Mouse (Mus musculus) kidney, adult 2 months (tissue): Measurements from ENCODE around the gene Gm3646. TPM values are rescaled to one million over a fixed set of nuclear protein-coding genes. Genes with fewer than 3 reads are reported as not detected.

Experiments
- DNase-seq: peaks from one replicate; pipeline ENCODE4 v3.0.0; 2021
- H3K27ac ChIP-seq: fragments of 200-500 bp; 2 replicates; pipeline ENCODE4 v1.5.1; 2012; ENCODE audit warnings: low read depth, low read length, control low read depth, inconsistent platforms; ENCODE audit not compliant: insufficient read depth
- H3K27me3 ChIP-seq: fragments of 200-500 bp; replicated peaks from 2 replicates; pipeline ENCODE4 v1.6.1; 2012; ENCODE audit warnings: mild to moderate bottlenecking, moderate library complexity, low read length, inconsistent platforms; ENCODE audit not compliant: control insufficient read depth, insufficient read depth
- H3K36me3 ChIP-seq: fragments of 200-500 bp; 2 replicates; pipeline ENCODE4 v1.6.1; 2012; ENCODE audit warnings: mild to moderate bottlenecking, moderate library complexity, low read length, inconsistent platforms; ENCODE audit not compliant: control insufficient read depth, insufficient read depth
- H3K4me1 ChIP-seq: fragments of 200-500 bp; 2 replicates; pipeline ENCODE4 v1.6.1; 2011; ENCODE audit warnings: low read length; ENCODE audit not compliant: control insufficient read depth, insufficient read depth
- H3K4me3 ChIP-seq: fragments of 200-500 bp; 2 replicates; pipeline ENCODE4 v1.5.1; 2011; ENCODE audit warnings: mild to moderate bottlenecking, low read depth, low read length, control low read depth; ENCODE audit not compliant: insufficient read depth
- CTCF ChIP-seq: fragments of 200-500 bp; conservative IDR thresholded peaks from 2 replicates; pipeline ENCODE4 v1.5.1; 2011; ENCODE audit warnings: low read depth, mild to moderate bottlenecking, control low read depth, low read length, moderate library complexity, mixed read lengths; ENCODE audit not compliant: insufficient read depth, insufficient read length
- POLR2A ChIP-seq: fragments of 200-500 bp; IDR thresholded peaks from one replicate; pipeline ENCODE4 v1.6.1; 2011; ENCODE audit warnings: low read depth, low read length, control low read depth
- WGBS: fragments of 180-500 bp; shearing (Covaris S2); methylation state at CpG from one replicate; pipeline ENCODE4 v1.1.7; 2018; 5-methylcytosine and 5-hydroxymethylcytosine counted together
- polyA plus RNA-seq: library from polyadenylated mRNA; depleted of rRNA; stranded (reverse); fragments of >200 nt; gene quantifications from 2 replicates; pipeline ENCODE4 v1.2.3, GENCODE M21; 2012; rRNA removed

Gm3646 gene
- polyA plus RNA-seq, 1 experiment = not detected

DNA sequence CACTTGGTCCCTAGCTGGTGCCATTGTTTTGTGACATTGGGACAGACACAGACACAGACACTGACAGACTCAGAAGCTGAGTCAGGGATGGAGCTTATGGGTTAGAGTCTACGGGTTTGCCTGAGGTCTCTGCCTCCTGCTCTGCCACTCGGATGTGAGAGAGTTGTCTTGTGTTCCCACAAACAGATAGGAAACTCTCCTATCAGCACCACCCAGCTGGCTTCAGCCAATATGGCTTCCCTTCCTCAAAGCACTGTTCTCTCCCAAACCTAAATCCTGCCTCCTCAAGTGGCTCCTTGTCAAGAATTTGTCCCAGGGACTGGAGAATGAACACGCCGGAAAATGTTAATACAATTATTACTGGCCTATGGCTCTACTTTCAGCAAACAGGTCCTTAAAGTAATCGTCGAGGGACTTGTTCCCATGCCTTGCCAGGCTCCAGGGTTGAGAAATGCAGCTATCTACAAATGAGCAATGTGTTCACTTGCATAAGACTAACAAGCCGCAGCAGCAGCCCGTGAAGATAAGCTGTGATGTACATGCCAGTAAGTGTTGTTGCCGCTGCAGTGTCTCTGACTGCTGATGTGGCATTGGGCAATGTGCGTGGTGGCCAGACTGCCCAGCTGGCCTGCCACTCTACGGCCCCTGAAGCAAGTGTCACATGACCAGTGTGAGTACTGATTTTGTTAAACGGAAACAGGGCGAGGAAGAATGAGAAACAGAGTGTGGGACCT is 50.7 kb downstream of the Gm3646 start:
- no peak for TF ChIP-seq POLR2A
- TF ChIP-seq CTCF = no peak
- H3K4me1 ChIP-seq = no peaks in the 10 kb centered on the region
- no peak for DNase-seq
- no peaks in the 10 kb centered on the region for H3K27me3 ChIP-seq
- H3K4me3 ChIP-seq = no peak overlapping the region
- no peak overlapping the region for H3K27ac ChIP-seq
- no peaks in the 10 kb centered on the region for H3K36me3 ChIP-seq
- WGBS = 72% methylated on average over 13 of the region's 13 CpGs

Other genes with a start within 250 kb of the Gm3646 start
- 30.3 and 33.7 TPM in 2 replicates for gene Rnf149, start 227.9 kb downstream of the Gm3646 start, polyA plus RNA-seq
- gene Creg2, start 153.9 kb downstream of the Gm3646 start, polyA plus RNA-seq = 0.04 and 0.09 TPM in 2 replicates
- not detected in 2 replicates for gene Rfx8, start 84.3 kb downstream of the Gm3646 start, polyA plus RNA-seq
- 28.3 and 29.2 TPM in 2 replicates for gene Map4k4, start 95.6 kb upstream of the Gm3646 start, polyA plus RNA-seq